Mouse (Mus musculus) kidney, adult 2 months (tissue): ENCODE measurements at regions not wholly inside any gene's neighbourhood (a gene's known extent, or its start where the extent isn't known, plus 50 kb on each side); places are given as distances from the start of the nearest gene placed in this dataset.

Experiments used
- CTCF ChIP-seq: fragments of 200-500 bp; conservative IDR thresholded peaks from 2 replicates; pipeline ENCODE4 v1.5.1; 2011; ENCODE audit warnings: low read depth, mild to moderate bottlenecking, control low read depth, low read length, moderate library complexity, mixed read lengths; ENCODE audit not compliant: insufficient read depth, insufficient read length
- POLR2A ChIP-seq: fragments of 200-500 bp; IDR thresholded peaks from one replicate; pipeline ENCODE4 v1.6.1; 2011; ENCODE audit warnings: low read depth, low read length, control low read depth

GRCm38 (mm10) chr1:142605224-142605623 is 1035.2 kb upstream of the B3galt2 start:
- TF ChIP-seq CTCF, result no peak
- TF ChIP-seq POLR2A, result no peak
